Mouse (Mus musculus) limb, embryonic 13.5 days (tissue): ENCODE data around the gene Gpr62. TPM values are rescaled to one million over a fixed set of nuclear protein-coding genes. Genes with fewer than 3 reads are reported as not detected.

ENCODE experiments used
- polyA plus RNA-seq: library from polyadenylated mRNA; unstranded; fragments of >200 nt; fragmentation: Nextera tagmentation; extraction: Ambion mirVana; gene quantifications from 2 replicates; pipeline ENCODE4 v1.2.1, GENCODE M21; 2015

Gene Gpr62
- polyA plus RNA-seq, 1 experiment from 2014 or later, result 0.57 TPM

Other genes starting within 250 kb of the Gpr62 start
- gene Tlr9, start 243.3 kb downstream of the Gpr62 start, polyA plus RNA-seq, result 0.05 TPM in 1 of 2 replicates, not detected in the other
- gene Alas1, start 217.3 kb downstream of the Gpr62 start, polyA plus RNA-seq, result 99.9 and 101 TPM in 2 replicates
- gene Poc1a, start 184.9 kb downstream of the Gpr62 start, polyA plus RNA-seq, result 23.8 and 24.0 TPM in 2 replicates
- gene Dusp7, start 97.3 kb downstream of the Gpr62 start, polyA plus RNA-seq, result 40.5 and 41.1 TPM in 2 replicates
- gene Rpl29, start 36.5 kb downstream of the Gpr62 start, polyA plus RNA-seq, result 876 and 951 TPM in 2 replicates
- 48.2 and 51.2 TPM in 2 replicates for gene Acy1, start 27.6 kb downstream of the Gpr62 start, polyA plus RNA-seq
- 20.1 and 20.5 TPM in 2 replicates for gene Abhd14b, start 18.5 kb downstream of the Gpr62 start, polyA plus RNA-seq
- gene Abhd14a, start 18.3 kb downstream of the Gpr62 start, polyA plus RNA-seq, result 73.3 and 75.5 TPM in 2 replicates
- gene Pcbp4, start 12.6 kb downstream of the Gpr62 start, polyA plus RNA-seq, result 129 and 137 TPM in 2 replicates
- gene Rrp9, start 10.0 kb upstream of the Gpr62 start, polyA plus RNA-seq, result 49.0 and 50.2 TPM in 2 replicates
- 2.9 and 3.7 TPM in 2 replicates for gene Parp3, start 11.0 kb upstream of the Gpr62 start, polyA plus RNA-seq
- gene Iqcf1, start 34.0 kb upstream of the Gpr62 start, polyA plus RNA-seq, result not detected in 2 replicates
- gene Iqcf5, start 48.6 kb upstream of the Gpr62 start, polyA plus RNA-seq, result not detected in 2 replicates
- not detected in 2 replicates for gene Iqcf3, start 95.7 kb upstream of the Gpr62 start, polyA plus RNA-seq
- not detected in 2 replicates for gene Iqcf4, start 105.1 kb upstream of the Gpr62 start, polyA plus RNA-seq
- not detected in 2 replicates for gene Iqcf6, start 160.6 kb upstream of the Gpr62 start, polyA plus RNA-seq
- gene Grm2, start 190.1 kb upstream of the Gpr62 start, polyA plus RNA-seq, result 0.11 TPM in 1 of 2 replicates, not detected in the other
- 55.7 and 61.5 TPM in 2 replicates for gene Tex264, start 220.0 kb upstream of the Gpr62 start, polyA plus RNA-seq